Mouse (Mus musculus): ENCODE data around the gene Gm21985. TPM values are rescaled to one million over a fixed set of nuclear protein-coding genes. Genes with fewer than 3 reads are reported as not detected.

Gene Gm21985
- 1 to 10 TPM in 21 of 26 experiments, under 1 TPM in 3, not detected in 2; 0.45 to 5.2 (median 2.4) TPM for total RNA-seq (2018; cell fraction: chromatin; rRNA removed)
- 1 to 10 TPM; 2.5 to 8.8 (median 4.5) TPM for total RNA-seq (2018; cell fraction: cytosol; rRNA removed)
- total RNA-seq (2018; cell fraction: nucleus; rRNA removed): 1 to 10 TPM in 11 of 26 experiments, under 1 TPM in 2, not detected in 13; 0.56 to 4.0 (median 1.4) TPM
- polyA plus RNA-seq (2018): 2.3 to 3.1 TPM (median 2.4 TPM) in 3 replicates

DNA sequence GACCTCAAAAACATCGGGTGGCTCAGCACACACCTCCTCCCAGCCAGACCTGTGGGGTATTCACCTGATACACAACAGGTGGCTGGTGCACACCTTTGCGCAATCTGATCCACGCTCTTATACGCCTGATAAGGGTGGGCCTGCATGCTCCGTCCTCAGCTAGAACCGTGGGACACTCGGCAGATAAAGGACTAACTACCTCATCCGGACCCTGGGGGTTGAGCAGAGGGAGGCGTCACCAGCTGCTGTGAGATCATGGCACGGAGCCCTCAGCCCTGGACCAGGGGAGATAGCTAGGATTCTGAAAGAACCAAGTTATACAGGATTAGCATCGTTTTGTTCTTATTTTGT, at the start of gene Gm21985:
TSS of gene Gm21985 (plus strand) at position 73 of the 351 bp plus-strand sequence.
- peak within 1 kb of the TSS; percentile 97 for H3K27ac ChIP-seq
- no peaks in the 10 kb centered on the region for H3K36me3 ChIP-seq (ENCODE audit: inconsistent target)
- peaks cover 83% of the 10 kb centered on the region for H3K79me2 ChIP-seq (ENCODE audit: inconsistent target)
- WGBS (ENCODE audit: missing documents): 2% methylated on average over 11 of the region's 11 CpGs
- peak within 1 kb of the TSS; percentile 91 for H3K4me3 ChIP-seq (ENCODE audit: inconsistent target)

DNA sequence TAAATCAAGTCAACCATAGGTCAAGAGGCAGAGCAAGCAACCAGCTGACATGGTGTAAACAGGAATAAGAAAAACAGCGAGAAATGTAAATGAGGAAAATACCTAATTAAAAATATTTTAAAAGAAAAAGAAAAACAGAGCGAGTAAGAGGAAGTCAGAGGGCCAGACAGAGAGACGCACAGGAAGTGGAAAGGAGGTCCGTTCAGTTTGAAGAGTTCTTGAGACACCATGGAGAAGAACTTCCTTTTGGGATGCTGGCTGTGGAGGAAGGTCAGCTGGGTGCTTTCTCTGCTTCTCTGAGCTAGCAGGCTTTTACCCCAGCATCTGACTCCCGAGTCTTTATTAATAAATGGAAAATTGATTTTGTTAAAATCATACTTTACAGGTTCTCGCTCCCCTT, 48.5 kb upstream of the Gm21985 start:
- no peak overlapping the region for H3K4me3 ChIP-seq (ENCODE audit: inconsistent target)
- H3K36me3 ChIP-seq (ENCODE audit: inconsistent target): no peaks in the 10 kb centered on the region
- no peak overlapping the region for H3K27ac ChIP-seq
- H3K79me2 ChIP-seq (ENCODE audit: inconsistent target): no peaks in the 10 kb centered on the region
- WGBS (ENCODE audit: missing documents): 43% methylated on average over 6 of the region's 6 CpGs

DNA sequence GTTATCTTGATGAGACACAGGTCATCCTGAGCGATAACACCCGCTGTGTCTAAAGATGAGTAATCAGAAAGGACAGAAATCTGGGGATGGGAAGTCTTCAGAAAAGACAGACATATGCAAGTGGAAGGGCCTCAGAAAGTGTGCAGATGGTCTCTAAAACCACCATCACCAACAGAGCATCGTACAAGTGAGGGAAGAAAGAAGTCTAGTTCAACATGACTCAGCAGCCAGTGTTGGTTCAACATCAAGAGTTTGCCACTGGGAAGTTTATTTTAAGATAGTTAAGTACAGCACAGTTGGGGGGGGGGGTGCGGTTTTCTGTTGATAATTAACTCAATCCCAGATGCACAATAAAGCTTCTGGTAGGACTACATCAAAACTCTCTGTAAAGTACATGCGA, 45.2 kb upstream of the Gm21985 start:
- H3K4me3 ChIP-seq (ENCODE audit: inconsistent target): no peak overlapping the region
- H3K27ac ChIP-seq: no peak overlapping the region
- H3K79me2 ChIP-seq (ENCODE audit: inconsistent target): no peaks in the 10 kb centered on the region
- no peaks in the 10 kb centered on the region for H3K36me3 ChIP-seq (ENCODE audit: inconsistent target)
- 64% methylated on average over 5 of the region's 5 CpGs for WGBS (ENCODE audit: missing documents)

DNA sequence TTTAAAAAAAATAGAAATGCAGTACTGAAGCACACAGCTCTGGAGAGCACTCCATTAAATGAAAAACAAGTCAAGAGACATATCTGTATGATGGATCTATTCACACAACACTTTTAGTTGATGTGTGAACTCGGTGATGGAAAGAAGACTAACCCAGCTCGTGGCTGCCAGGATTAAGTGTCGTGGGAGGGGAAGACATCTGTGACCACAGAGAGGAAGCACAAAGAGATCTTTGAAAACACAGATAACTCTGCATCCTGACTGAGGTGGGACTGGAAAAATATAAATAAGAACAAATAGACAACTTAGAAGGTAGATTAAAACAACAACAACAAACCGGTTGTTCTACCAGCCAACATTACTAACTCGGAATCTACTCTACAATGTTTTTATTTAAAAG, 43.5 kb upstream of the Gm21985 start:
- Histone ChIP-seq H3K4me3 (ENCODE audit: inconsistent target) (no peak overlapping the region), H3K36me3 (ENCODE audit: inconsistent target) (no peaks in the 10 kb centered on the region), H3K27ac (no peak overlapping the region), H3K79me2 (ENCODE audit: inconsistent target) (no peaks in the 10 kb centered on the region)
- 45% methylated on average over 5 of the region's 5 CpGs for WGBS (ENCODE audit: missing documents)

DNA sequence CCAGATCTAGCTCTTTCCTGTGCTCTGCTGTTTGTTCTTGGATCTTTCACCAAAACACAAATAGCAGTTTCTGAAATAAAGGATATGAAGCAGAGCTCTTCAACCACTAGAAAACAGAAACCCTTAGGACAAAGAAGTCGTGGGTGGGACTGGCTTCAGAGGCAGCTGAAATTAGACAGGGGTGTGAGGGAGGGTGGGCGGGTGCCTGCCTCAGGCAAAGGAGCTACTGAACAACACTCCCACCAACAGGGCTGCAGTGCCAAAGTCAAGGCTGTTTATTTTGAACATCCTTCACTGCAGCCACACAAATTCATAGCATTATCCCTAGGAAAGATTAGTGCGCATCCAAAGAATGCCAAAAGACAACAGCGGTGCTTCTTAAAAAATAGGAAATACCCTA, 41.8 kb upstream of the Gm21985 start:
- 81% methylated on average over 4 of the region's 4 CpGs for WGBS (ENCODE audit: missing documents)
- H3K79me2 ChIP-seq (ENCODE audit: inconsistent target): no peaks in the 10 kb centered on the region
- no peak overlapping the region for H3K4me3 ChIP-seq (ENCODE audit: inconsistent target)
- no peak overlapping the region for H3K27ac ChIP-seq
- no peaks in the 10 kb centered on the region for H3K36me3 ChIP-seq (ENCODE audit: inconsistent target)

DNA sequence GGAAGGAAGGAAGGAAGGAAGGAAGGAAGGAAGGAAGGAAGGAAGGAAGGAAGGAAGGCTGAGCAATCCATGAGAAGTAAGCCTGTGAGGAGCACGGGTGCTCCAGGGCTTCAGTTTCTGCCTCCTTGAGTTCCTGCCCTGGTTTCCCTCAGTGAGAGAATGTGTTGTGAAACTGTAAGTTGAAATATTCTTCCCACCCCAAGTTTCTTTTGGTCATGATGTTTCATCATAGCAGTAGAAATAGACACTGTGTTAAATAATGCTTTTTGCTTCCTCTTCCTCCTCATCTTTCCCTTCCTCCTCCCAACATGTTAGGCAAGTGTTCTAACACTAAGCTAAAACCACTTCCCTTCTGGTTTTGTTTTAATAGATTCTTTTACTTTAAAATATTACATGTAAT, 33.5 kb upstream of the Gm21985 start:
- H3K4me3 ChIP-seq (ENCODE audit: inconsistent target): no peak overlapping the region
- H3K36me3 ChIP-seq (ENCODE audit: inconsistent target): no peaks in the 10 kb centered on the region
- 0% methylated on average over 1 of the region's 1 CpGs for WGBS (ENCODE audit: missing documents)
- no peaks in the 10 kb centered on the region for H3K79me2 ChIP-seq (ENCODE audit: inconsistent target)
- peak overlapping the region; percentile 31; the same call in 1 of the 2 replicates for H3K27ac ChIP-seq

DNA sequence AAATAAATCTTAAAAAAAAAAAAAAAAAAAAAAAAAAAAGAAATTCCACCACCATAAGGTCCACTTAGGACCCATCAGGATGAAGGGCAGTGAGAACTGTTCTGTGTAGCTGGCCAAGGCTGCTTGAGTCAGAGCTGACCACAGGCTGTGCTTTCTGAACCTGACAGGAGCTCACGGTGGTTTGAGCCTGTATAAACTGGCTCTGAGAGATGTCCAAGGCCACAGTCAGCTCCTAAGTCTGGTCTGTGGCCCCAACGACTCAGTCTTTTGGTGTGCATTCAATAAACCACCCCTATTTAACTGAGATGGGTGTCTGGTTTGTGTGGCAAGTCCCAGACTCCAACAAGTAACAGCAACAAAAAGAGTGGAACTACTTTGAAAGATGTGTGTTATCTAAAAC, 29.5 kb upstream of the Gm21985 start:
- H3K27ac ChIP-seq: no peak overlapping the region
- no peak overlapping the region for H3K4me3 ChIP-seq (ENCODE audit: inconsistent target)
- no peaks in the 10 kb centered on the region for H3K36me3 ChIP-seq (ENCODE audit: inconsistent target)
- 84% methylated on average over 2 of the region's 2 CpGs for WGBS (ENCODE audit: missing documents)
- H3K79me2 ChIP-seq (ENCODE audit: inconsistent target): no peaks in the 10 kb centered on the region

DNA sequence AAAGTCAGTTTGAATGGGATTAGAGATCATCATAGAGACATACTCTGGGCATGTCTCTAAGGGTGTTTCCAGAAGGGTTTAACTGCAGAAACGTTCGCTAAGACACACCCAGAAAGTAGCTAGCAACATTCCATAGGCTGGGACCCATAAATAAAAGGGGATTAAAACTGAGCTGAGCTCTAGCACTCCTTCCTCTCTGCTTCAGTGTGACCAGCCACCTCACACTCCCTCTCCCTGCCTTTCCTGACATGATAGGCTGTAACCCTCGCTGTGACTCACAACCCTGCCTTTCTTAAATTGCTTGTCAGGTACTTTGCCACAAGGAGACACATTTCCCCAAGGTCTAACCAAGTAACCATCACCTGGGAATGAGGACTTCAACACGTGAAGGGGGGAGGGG, 28.1 kb upstream of the Gm21985 start:
- 36% methylated on average over 4 of the region's 4 CpGs for WGBS (ENCODE audit: missing documents)
- no peaks in the 10 kb centered on the region for H3K36me3 ChIP-seq (ENCODE audit: inconsistent target)
- H3K79me2 ChIP-seq (ENCODE audit: inconsistent target): no peaks in the 10 kb centered on the region
- no peak overlapping the region for H3K27ac ChIP-seq
- no peak overlapping the region for H3K4me3 ChIP-seq (ENCODE audit: inconsistent target)

DNA sequence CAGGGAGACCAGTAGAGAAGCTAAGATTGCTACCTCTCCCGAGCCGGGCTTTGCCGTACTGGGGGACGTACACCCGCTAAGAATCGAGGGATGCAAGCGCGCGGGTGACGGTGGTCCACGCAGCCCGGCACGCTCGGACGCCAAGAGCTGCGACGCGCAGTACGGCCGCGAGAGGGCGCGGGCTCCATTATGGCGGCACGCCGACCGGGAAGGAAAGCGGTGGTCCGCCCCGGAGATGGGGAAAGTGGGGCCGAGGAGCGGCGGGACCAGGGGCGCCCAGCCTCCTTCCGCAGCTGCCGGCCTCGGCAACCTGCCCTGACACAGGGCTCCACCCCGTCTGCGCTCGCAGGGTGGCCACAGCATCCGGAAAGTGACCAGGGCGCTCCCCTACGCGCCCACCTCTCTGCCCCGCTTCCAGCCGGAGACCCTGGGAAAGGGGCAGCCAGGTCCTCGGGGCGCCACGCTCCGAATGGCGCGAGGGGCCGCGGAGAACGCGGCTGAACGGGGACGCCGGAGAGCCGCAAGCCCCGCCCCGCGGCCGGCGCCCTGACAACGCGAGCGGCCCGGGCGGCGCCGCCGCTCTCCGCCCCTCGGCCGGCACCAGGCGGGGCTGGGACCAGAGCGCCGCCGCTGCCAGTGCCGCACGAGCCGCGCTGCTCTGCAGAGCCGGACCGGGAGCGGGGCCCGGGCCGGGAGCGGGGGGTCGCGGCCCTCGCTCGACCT, 26.7 kb upstream of the Gm21985 start, which contains the start of gene Lpcat4:
TSS of gene Lpcat4 (plus strand) at position 257 of the 723 bp plus-strand sequence.
- H3K79me2 ChIP-seq (ENCODE audit: inconsistent target): no peaks in the 10 kb centered on the region
- H3K36me3 ChIP-seq (ENCODE audit: inconsistent target): no peaks in the 10 kb centered on the region
- under 1% methylated on average over 90 of the region's 94 CpGs for WGBS (ENCODE audit: missing documents)
- H3K4me3 ChIP-seq (ENCODE audit: inconsistent target): peak within 1 kb of the TSS; percentile 42
- H3K27ac ChIP-seq: no peak within 1 kb of the TSS

DNA sequence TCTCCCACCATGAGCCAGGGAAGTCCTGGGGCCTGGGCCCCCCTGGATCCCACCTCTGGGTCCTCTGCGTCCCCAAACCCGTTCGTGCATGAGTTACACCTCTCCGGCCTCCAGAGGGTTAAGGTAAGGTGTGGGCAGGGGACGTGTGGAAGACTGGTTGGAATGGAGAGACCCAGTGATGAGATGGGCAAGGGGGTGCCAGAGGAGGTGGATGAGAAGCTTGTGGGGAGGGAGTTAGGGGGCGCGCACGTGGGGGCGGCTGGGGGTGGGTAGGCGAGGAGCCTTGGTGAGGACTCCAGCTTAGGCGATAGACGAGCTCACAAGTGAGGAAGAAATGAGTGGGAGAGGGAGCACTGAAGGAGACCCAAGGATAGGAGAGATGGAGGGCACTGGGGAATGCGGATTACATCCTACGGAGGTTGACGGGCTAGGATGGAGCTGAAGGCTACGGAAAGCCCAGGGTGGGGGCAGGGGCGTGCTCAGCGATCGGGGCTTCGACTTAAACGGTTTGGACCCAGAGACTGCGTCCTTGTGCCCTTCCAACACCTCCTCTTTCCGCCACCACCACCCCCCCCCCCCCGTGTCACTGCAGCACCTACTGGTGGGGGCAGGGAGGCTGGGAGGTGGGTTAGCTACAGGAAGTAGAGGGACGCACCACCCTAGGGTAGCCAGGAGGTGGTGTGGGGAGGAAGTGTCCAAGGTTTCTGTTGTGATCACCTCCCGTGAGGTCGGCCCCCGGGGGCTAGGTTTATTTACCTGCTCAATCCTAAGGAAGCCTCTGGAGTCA, 26.0 kb upstream of the Gm21985 start:
- H3K79me2 ChIP-seq (ENCODE audit: inconsistent target): no peaks in the 10 kb centered on the region
- no peak overlapping the region for H3K27ac ChIP-seq
- WGBS (ENCODE audit: missing documents): 10% methylated on average over 22 of the region's 28 CpGs
- H3K36me3 ChIP-seq (ENCODE audit: inconsistent target): no peaks in the 10 kb centered on the region
- H3K4me3 ChIP-seq (ENCODE audit: inconsistent target): peak overlapping the region; percentile 42

DNA sequence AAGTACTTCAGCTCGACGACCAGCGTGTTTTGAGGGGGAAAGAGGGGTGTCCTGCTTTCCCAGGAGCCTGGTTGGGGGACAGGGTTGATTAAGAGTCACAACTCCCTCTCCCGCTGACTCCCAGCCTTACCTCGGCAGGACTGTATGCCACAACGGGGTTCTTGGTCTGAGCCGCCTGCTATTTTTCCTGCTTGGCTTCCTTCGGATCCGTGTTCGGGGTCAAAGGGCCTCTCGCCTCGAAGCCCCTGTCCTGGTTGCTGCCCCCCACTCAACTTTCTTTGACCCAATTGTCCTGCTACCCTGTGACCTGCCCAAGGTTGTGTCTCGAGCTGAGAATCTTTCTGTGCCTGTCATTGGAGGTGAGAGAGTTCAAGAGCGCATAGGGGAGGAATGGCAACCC, 24.3 kb upstream of the Gm21985 start:
- Histone ChIP-seq H3K4me3 (ENCODE audit: inconsistent target) (no peak overlapping the region), H3K27ac (no peak overlapping the region), H3K36me3 (ENCODE audit: inconsistent target) (no peaks in the 10 kb centered on the region), H3K79me2 (ENCODE audit: inconsistent target) (no peaks in the 10 kb centered on the region)
- WGBS (ENCODE audit: missing documents): 92% methylated on average over 14 of the region's 14 CpGs

DNA sequence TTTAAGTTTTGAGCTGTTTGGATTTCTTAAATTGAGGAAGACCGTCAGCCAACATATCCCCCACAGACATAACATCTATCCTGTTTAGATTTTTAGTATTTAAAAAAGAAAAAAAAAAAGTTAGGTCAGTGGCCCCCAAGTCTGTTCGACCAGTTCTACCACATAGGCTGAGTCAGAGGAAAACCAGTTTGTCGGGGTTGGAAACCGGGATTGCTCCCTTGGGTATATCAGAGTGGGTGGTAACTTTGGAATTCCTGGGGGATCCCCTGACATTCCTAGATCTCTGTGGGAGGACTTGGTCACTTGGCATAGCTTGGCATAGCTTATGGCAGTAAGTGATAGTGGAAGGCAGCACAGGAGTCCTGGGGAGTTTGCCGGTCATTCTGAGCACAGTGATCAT, 20.8 kb upstream of the Gm21985 start:
- Histone ChIP-seq H3K79me2 (ENCODE audit: inconsistent target) (no peaks in the 10 kb centered on the region), H3K4me3 (ENCODE audit: inconsistent target) (no peak overlapping the region), H3K36me3 (ENCODE audit: inconsistent target) (no peaks in the 10 kb centered on the region), H3K27ac (no peak overlapping the region)
- WGBS (ENCODE audit: missing documents): 91% methylated on average over 5 of the region's 5 CpGs

DNA sequence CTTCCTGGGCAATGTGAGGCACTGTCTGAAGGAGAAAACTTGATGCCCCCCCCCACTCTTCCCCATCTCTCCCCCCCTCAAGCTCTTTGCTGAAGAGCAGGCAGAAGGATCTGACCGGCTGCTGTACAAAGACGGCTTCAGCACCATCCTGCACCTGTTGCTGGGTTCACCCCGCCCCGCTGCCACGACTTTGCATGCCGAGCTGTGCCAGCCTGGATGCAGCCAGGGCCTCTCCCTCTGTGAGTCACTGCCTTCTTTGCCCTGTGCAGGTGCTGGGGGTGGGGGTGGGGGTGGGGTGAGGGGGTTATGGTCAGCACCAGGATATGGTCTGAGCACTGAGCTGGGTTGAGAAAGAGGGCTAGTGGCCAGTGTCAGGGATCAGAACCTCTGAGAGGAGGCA, 19.9 kb upstream of the Gm21985 start:
- Histone ChIP-seq H3K36me3 (ENCODE audit: inconsistent target) (no peaks in the 10 kb centered on the region), H3K27ac (no peak overlapping the region), H3K79me2 (ENCODE audit: inconsistent target) (no peaks in the 10 kb centered on the region), H3K4me3 (ENCODE audit: inconsistent target) (no peak overlapping the region)
- WGBS (ENCODE audit: missing documents): 84% methylated on average over 5 of the region's 6 CpGs

DNA sequence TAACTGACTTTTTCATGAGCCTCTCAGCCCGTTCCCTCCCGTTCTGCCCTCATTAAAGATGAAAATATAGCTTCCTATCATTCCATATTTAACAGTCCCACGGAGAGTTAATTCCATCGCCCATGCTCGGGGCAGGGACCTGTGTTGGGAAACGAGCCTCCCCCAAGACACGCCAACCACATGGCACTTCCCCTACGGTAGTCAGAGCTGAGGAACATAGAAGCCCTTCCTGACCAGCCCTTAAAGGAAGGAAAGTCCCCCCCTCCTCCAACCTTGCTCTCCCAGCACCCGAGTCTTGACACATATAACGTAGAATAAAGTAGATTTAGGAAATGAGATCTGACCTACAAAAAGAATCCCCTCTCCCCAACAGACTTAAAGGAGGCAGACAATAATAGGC, 18.8 kb upstream of the Gm21985 start:
- Histone ChIP-seq H3K4me3 (ENCODE audit: inconsistent target) (no peak overlapping the region), H3K27ac (no peak overlapping the region), H3K36me3 (ENCODE audit: inconsistent target) (no peaks in the 10 kb centered on the region), H3K79me2 (ENCODE audit: inconsistent target) (no peaks in the 10 kb centered on the region)
- WGBS (ENCODE audit: missing documents): 34% methylated on average over 10 of the region's 10 CpGs
